Mouse (Mus musculus) MN1 (cell line): ENCODE data around the gene Zpld1.

Experiments
- DNase-seq: peaks from one replicate; pipeline ENCODE4 v3.0.0-alpha.2; 2016; ENCODE audit warnings: low spot score

Gene Zpld1

GRCm38 (mm10) chr16:55297886-55298285 lies at the start of gene Zpld1:
TSS of gene Zpld1 (minus strand) at chr16:55297986.
- DNase-seq, result no peak

DNA sequence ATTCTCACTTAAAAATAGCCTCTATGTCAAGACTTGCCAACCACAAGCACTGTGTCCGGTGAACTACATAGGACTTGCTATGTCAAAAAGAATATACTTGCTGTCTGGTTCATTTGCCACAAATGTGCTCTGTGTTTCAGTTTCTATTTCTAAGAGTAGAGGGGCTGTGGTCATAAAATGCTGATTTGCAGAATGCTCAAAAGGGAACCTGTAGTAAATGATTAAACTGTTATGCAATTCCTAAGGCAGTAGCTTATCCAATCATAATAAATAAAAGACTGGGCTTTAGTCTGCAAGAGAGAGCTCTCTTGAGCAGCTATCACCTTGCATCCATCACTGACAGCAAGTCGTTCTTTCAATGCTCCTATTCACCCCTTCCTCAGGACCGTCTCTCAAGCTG lies 47.9 kb upstream of the Zpld1 start:
- DNase-seq, result no peak

DNA sequence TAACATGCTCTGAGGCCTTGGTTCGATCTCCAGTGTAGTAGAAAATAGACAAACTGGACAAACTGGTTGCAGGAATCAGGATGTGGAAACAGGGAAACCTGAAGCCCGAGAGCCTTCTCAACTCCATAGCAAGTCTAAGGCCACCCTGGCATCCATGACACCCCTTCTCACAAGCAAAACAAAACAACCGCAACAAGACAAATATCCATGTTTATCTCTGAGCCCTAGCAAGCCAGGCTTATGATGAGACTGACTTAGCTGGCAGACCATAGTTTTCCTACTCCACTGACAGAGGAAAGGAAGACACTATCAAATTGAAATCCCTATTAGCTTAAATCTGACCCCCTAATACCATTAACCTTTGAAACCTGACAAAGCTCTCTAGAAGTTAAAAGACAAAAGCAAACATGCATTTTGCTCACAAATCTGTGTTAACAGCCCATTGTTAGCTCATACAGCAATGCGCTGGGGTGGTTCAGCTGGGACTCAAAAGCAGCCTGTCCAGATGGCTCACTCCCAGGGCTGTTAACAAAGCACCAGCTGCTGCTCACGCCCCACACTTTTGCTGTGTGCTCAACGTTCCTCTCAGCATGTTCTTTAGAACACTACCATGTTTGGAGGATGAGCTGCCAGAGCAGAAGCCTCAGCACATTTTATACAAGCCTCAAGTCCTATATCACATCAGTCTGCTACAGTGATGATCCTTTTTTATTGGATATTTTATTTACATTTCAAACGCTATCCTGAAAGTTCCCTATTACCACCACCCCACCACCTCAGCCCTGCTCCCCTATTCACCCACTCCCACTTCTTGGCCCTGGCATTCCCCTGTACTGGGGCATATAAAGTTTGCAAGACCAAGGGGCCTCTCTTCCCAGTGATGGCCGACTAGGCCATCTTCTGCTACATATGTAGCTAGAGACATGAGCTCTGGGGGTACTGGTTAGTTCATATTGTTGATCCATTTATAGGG lies 24.0 kb upstream of the Zpld1 start:
- no peak for DNase-seq

- no peak for DNase-seq
These were observed 19.2 kb upstream of the Zpld1 start for GRCm38 (mm10) chr16:55316996-55317395.

GRCm38 (mm10) chr16:55312106-55312505 lies 14.3 kb upstream of the Zpld1 start:
- DNase-seq, result no peak

DNA sequence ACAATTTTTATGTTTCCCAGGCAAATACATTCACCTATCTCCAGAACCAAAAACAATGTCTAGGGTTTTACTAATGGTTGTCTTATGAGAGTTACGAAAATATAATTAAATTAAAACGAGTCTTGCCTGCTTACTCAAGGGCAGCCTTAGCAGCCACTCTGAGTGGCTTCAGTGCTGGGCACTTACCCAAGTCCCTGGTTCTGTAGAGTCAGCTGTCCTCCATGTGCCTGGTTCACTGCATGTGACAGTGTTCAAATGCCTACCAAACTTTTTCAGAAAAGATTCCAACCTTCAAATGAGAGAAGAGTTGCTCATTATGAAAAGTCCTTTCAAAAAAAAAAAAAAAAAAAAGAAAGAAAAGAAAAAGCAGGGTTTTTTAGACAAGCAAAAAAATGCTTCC lies 15.1 kb downstream of the Zpld1 start:
- DNase-seq, result no peak

- DNase-seq, result no peak
These were observed 20.3 kb downstream of the Zpld1 start for GRCm38 (mm10) chr16:55277447-55277846.

DNA sequence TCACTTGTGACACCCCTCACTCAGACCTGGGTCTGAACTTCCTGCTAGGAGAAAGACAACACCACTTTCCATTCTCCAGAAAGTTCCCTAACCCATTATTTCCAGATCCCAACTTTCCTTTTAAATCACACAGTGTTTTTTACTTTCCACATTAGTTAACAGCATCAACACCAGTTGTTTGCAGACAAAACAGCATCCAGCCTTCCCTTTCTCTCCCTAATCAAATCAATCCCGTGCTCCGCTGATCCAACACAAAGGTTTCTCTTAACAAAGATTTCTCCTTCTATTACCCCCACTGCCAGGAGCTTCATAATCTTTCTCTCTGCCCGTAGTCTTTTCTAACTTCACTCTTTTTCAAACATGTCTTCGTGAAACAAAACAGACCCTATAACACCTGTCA lies 32.5 kb downstream of the Zpld1 start:
- no peak for DNase-seq

GRCm38 (mm10) chr16:55260862-55261574 lies 36.8 kb downstream of the Zpld1 start:
- DNase-seq, result no peak

- DNase-seq, result no peak
These were observed 38.1 kb downstream of the Zpld1 start for GRCm38 (mm10) chr16:55259719-55260118.

GRCm38 (mm10) chr16:55240996-55241395 lies 56.8 kb downstream of the Zpld1 start:
- no peak for DNase-seq

GRCm38 (mm10) chr16:55228995-55229622 lies 68.7 kb downstream of the Zpld1 start:
- no peak for DNase-seq

DNA sequence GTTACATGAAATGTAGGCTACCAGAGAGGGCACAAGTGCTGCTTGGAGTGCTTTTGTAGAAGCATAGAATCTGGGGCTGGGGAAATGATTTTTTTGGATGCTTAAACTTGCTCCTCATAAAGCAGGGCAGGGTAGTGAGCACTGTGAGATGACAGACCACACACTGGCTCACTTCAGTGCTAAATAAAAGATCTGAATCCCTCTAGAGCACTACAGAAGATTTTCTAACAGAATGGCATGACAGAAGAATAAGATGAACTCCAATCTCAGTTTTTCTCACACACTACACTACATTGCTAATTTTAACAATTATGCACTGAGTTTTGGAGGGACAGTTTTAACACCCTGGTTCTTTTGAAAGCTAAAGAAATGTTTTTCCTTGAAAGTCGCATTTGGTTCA lies 93.8 kb downstream of the Zpld1 start:
- DNase-seq, result no peak

DNA sequence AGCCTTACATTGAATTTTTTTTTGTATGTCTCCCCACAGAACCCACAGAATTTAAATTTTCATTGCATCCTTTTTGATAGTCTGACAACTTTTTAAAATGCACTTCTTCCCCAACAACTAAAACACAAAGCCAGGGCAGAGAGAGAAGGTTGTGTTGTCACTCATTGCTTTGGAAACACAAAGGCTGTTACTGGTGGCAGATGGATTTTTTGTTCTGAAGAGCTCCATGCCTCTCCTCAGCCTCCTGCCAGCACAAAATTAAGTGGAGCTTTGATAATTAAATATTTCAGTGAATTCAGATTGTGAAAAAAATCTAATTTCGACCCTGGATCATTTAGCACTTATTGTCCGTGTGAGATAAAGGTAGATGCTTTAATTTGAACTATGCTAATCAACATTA lies 107.4 kb downstream of the Zpld1 start:
- DNase-seq, result no peak

DNA sequence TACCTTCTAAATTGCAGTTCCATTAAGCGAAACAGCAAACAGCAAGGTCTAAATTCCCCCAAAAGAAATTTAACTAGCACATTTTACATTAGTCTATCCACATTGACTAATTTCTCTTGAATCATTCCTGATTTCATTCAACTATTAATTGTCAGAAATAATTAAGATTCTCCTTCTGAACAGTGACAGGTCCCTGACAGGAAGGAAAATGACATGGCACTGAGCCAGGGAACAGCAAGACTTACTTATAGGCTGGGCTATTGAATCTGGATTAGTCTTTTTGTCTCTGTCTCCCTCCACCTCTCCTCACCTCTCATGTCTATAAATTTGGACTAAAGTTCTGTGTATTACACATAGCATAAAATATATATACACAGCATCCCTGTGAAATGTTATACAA lies 112.4 kb downstream of the Zpld1 start:
- DNase-seq, result no peak
